Mouse (Mus musculus) hindbrain, embryonic 12.5 days (tissue): Measurements from ENCODE around the gene Itgb1bp1. TPM values are rescaled to one million over a fixed set of nuclear protein-coding genes. Genes with fewer than 3 reads are reported as not detected.

Source experiments
- ATAC-seq: fragments of 200-750 bp; cut with Nextera tagmentation; 2 replicates; pipeline ENCODE4 v1.8.0; 2017; ENCODE audit warnings: moderate TSS enrichment; ENCODE audit not compliant: low FRiP score
- H3K27ac ChIP-seq: fragments of 300-500 bp; sonication (generic); 2 replicates; pipeline ENCODE4 v1.5.1; 2016; ENCODE audit warnings: mild to moderate bottlenecking
- H3K27me3 ChIP-seq: fragments of 300-500 bp; sonication (generic); 2 replicates; pipeline ENCODE4 v1.6.1; 2016; ENCODE audit warnings: mild to moderate bottlenecking
- H3K36me3 ChIP-seq: fragments of 300-500 bp; sonication (generic); 2 replicates; pipeline ENCODE4 v1.6.1; 2016; ENCODE audit warnings: mild to moderate bottlenecking
- H3K4me1 ChIP-seq: fragments of 300-500 bp; sonication (generic); 2 replicates; pipeline ENCODE4 v1.6.1; 2016
- H3K4me2 ChIP-seq: fragments of 300-500 bp; sonication (generic); replicated peaks from 2 replicates; pipeline ENCODE4 v1.6.1; 2016; ENCODE audit warnings: mild to moderate bottlenecking
- H3K4me3 ChIP-seq: fragments of 300-500 bp; sonication (generic); 2 replicates; pipeline ENCODE4 v1.5.1; 2016; ENCODE audit warnings: mild to moderate bottlenecking
- H3K9ac ChIP-seq: fragments of 300-500 bp; sonication (generic); 2 replicates; pipeline ENCODE4 v1.6.1; 2016; ENCODE audit warnings: mild to moderate bottlenecking, moderate library complexity
- H3K9me3 ChIP-seq: fragments of 300-500 bp; sonication (generic); replicated peaks from 2 replicates; pipeline ENCODE4 v1.6.1; 2016; ENCODE audit warnings: mild to moderate bottlenecking
- WGBS: fragments of 180-500 bp; shearing (Covaris S2); methylation state at CpG from one replicate; pipeline ENCODE4 v1.1.7; 2016; 5-methylcytosine and 5-hydroxymethylcytosine counted together
- polyA plus RNA-seq: library from polyadenylated mRNA; unstranded; fragments of >200 nt; fragmentation: Nextera tagmentation; extraction: Ambion mirVana; gene quantifications from 2 replicates; pipeline ENCODE4 v1.2.1, GENCODE M21; 2016

Itgb1bp1 gene
- polyA plus RNA-seq, 1 experiment from 2014 or later = 39.6 TPM

- Histone ChIP-seq H3K36me3 (peaks cover 35% of the 10 kb centered on the region), H3K9me3 (no peaks in the 10 kb centered on the region), H3K4me1 (peaks cover 19% of the 10 kb centered on the region), H3K4me2 (no peak overlapping the region), H3K27ac (no peak overlapping the region), H3K27me3 (no peaks in the 10 kb centered on the region), H3K9ac (no peak overlapping the region), H3K4me3 (no peak overlapping the region)
- 98% methylated on average over 3 of the region's 3 CpGs for WGBS
- no peak for ATAC-seq
Observed at GRCm38 (mm10) chr12:21288716-21289395, 2.8 kb upstream of the Itgb1bp1 start.

- peaks cover 17% of the 10 kb centered on the region for H3K36me3 ChIP-seq
- H3K9ac ChIP-seq = peak overlapping the region; percentile 67
- WGBS = 37% methylated on average over 18 of the region's 18 CpGs
- H3K4me2 ChIP-seq = peak overlapping the region; percentile 53
- no peaks in the 10 kb centered on the region for H3K27me3 ChIP-seq
- peak overlapping the region; percentile 80 for H3K27ac ChIP-seq
- peak overlapping the region; percentile 53 for H3K4me3 ChIP-seq
- no peaks in the 10 kb centered on the region for H3K9me3 ChIP-seq
- peak; percentile 55 for ATAC-seq
- peaks cover 19% of the 10 kb centered on the region for H3K4me1 ChIP-seq
Observed at GRCm38 (mm10) chr12:21286712-21287650, 897 bp upstream of the Itgb1bp1 start.

- peak; percentile 86; the same call in 1 of the 2 replicates for ATAC-seq
- H3K4me3 ChIP-seq = peak overlapping the region; percentile 53
- H3K4me2 ChIP-seq = peak overlapping the region; percentile 75
Observed at GRCm38 (mm10) chr12:21285508-21286242, 409 bp downstream of the Itgb1bp1 start.

GRCm38 (mm10) chr12:21284761-21285441 is 1.2 kb downstream of the Itgb1bp1 start, which contains the start of gene Cpsf3:
Gene Cpsf3 (plus strand): TSS chr12:21285391.
- ATAC-seq = no peak
- no peaks in the 10 kb centered on the region for H3K27me3 ChIP-seq
- H3K4me2 ChIP-seq = peak within 1 kb of the TSS; percentile 75
- no peaks in the 10 kb centered on the region for H3K9me3 ChIP-seq
- peaks cover 19% of the 10 kb centered on the region for H3K4me1 ChIP-seq
- H3K27ac ChIP-seq = peak within 1 kb of the TSS; percentile 80
- WGBS = 48% methylated on average over 11 of the region's 11 CpGs
- peak within 1 kb of the TSS; percentile 53 for H3K4me3 ChIP-seq
- 0 out of 2 replicates have a peak, but pooled peaks cover under 1% of the 10 kb centered on the region for H3K36me3 ChIP-seq
- H3K9ac ChIP-seq = peak within 1 kb of the TSS; percentile 79

More at GRCm38 (mm10) chr12:21285508-21286242, 409 bp downstream of the Itgb1bp1 start:
- Histone ChIP-seq H3K4me1 (peaks cover 19% of the 10 kb centered on the region), H3K36me3 (peaks cover 8% of the 10 kb centered on the region; the same call in 1 of the 2 replicates), H3K27ac (peak overlapping the region; percentile 80), H3K9me3 (no peaks in the 10 kb centered on the region), H3K9ac (peak overlapping the region; percentile 79), H3K27me3 (no peaks in the 10 kb centered on the region)
- under 1% methylated on average over 46 of the region's 47 CpGs for WGBS

GRCm38 (mm10) chr12:21277352-21277864 is 8.7 kb downstream of the Itgb1bp1 start:
- H3K36me3 ChIP-seq = peaks cover 6% of the 10 kb centered on the region; the same call in 1 of the 2 replicates
- H3K9ac ChIP-seq = no peak overlapping the region
- no peaks in the 10 kb centered on the region for H3K9me3 ChIP-seq
- H3K4me3 ChIP-seq = no peak overlapping the region
- no peaks in the 10 kb centered on the region for H3K4me1 ChIP-seq
- H3K27me3 ChIP-seq = no peaks in the 10 kb centered on the region
- H3K27ac ChIP-seq = no peak overlapping the region
- WGBS = 86% methylated on average over 1 of the region's 1 CpGs
- no peak overlapping the region for H3K4me2 ChIP-seq
- no peak for ATAC-seq

- H3K9ac ChIP-seq = no peak overlapping the region
- no peaks in the 10 kb centered on the region for H3K27me3 ChIP-seq
- no peaks in the 10 kb centered on the region for H3K4me1 ChIP-seq
- H3K9me3 ChIP-seq = no peaks in the 10 kb centered on the region
- no peak overlapping the region for H3K27ac ChIP-seq
- 70% methylated on average over 7 of the region's 7 CpGs for WGBS
- peaks cover 34% of the 10 kb centered on the region for H3K36me3 ChIP-seq
- ATAC-seq = no peak
- no peak overlapping the region for H3K4me2 ChIP-seq
- H3K4me3 ChIP-seq = no peak overlapping the region
Observed at GRCm38 (mm10) chr12:21274446-21274845, 11.6 kb downstream of the Itgb1bp1 start.

- ATAC-seq = no peak
- H3K27ac ChIP-seq = no peak overlapping the region
- 95% methylated on average over 8 of the region's 8 CpGs for WGBS
- H3K27me3 ChIP-seq = no peaks in the 10 kb centered on the region
- H3K4me3 ChIP-seq = no peak overlapping the region
- H3K4me1 ChIP-seq = no peaks in the 10 kb centered on the region
- H3K4me2 ChIP-seq = no peak overlapping the region
- H3K9ac ChIP-seq = no peak overlapping the region
- H3K36me3 ChIP-seq = peaks cover 87% of the 10 kb centered on the region
- no peaks in the 10 kb centered on the region for H3K9me3 ChIP-seq
Observed at GRCm38 (mm10) chr12:21268083-21268616, 17.9 kb downstream of the Itgb1bp1 start.

GRCm38 (mm10) chr12:21266784-21267098 is 19.3 kb downstream of the Itgb1bp1 start:
- no peak; the same call in 1 of the 2 replicates for ATAC-seq
- no peak overlapping the region for H3K4me2 ChIP-seq
- H3K4me1 ChIP-seq = no peaks in the 10 kb centered on the region
- no peak overlapping the region for H3K9ac ChIP-seq
- H3K9me3 ChIP-seq = no peaks in the 10 kb centered on the region
- no peak overlapping the region for H3K27ac ChIP-seq
- no peaks in the 10 kb centered on the region for H3K27me3 ChIP-seq
- H3K36me3 ChIP-seq = peaks cover 89% of the 10 kb centered on the region
- WGBS = 78% methylated on average over 2 of the region's 2 CpGs
- H3K4me3 ChIP-seq = no peak overlapping the region

- Histone ChIP-seq H3K4me3 (no peak overlapping the region), H3K4me2 (no peak overlapping the region), H3K36me3 (peaks cover 86% of the 10 kb centered on the region), H3K27ac (no peak overlapping the region), H3K4me1 (no peaks in the 10 kb centered on the region), H3K9ac (no peak overlapping the region), H3K27me3 (no peaks in the 10 kb centered on the region), H3K9me3 (no peaks in the 10 kb centered on the region)
- ATAC-seq = peak; percentile 76
- WGBS = 78% methylated on average over 14 of the region's 14 CpGs
Observed at GRCm38 (mm10) chr12:21265946-21266783, 19.9 kb downstream of the Itgb1bp1 start.

GRCm38 (mm10) chr12:21265501-21265900 is 20.6 kb downstream of the Itgb1bp1 start:
- Histone ChIP-seq H3K9me3 (no peaks in the 10 kb centered on the region), H3K4me2 (no peak overlapping the region), H3K36me3 (peaks cover 86% of the 10 kb centered on the region), H3K9ac (no peak overlapping the region), H3K4me3 (no peak overlapping the region), H3K27me3 (no peaks in the 10 kb centered on the region), H3K27ac (no peak overlapping the region), H3K4me1 (no peaks in the 10 kb centered on the region)
- ATAC-seq = no peak
- 95% methylated on average over 4 of the region's 4 CpGs for WGBS
